Mouse (Mus musculus) brain, embryonic 18.5 days (tissue): ENCODE measurements around the gene Tmem208.
"Not testable (repeated sequence)": the region's sequence is repeated elsewhere in the genome, so short reads cannot be mapped to it uniquely, and the experiment has no call there.

Experiments used
- DNase-seq: peaks from one replicate; pipeline ENCODE4 v3.0.0-alpha.2; 2012; ENCODE audit warnings: low read depth, low spot score

The Tmem208 gene

GRCm38 (mm10) chr8:105326141-105326672 lies at the start of gene Tmem208, which contains the start of gene Lrrc29:
Gene Tmem208, plus strand, starts transcription at chr8:105326354.
Gene Lrrc29, minus strand, starts transcription at chr8:105326278.
- DNase-seq = peak; percentile 86

DNA sequence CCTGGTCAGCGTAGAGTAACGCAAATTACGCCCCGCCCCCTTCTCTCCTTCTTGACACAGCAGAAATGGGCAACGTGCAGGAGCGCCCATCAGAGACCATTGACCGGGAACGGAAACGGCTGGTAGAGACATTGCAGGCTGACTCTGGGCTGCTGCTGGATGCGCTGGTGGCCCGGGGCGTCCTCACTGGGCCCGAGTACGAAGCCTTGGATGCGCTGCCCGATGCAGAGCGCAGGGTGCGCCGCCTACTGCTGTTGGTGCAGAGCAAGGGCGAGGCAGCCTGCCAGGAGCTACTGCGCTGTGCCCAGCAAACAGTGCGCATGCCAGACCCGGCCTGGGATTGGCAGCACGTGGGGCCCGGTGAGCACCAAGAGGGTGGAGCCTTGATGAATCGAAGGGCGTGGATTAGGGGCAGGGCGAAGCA lies 47.2 kb upstream of the Tmem208 start:
- no peak for DNase-seq

DNA sequence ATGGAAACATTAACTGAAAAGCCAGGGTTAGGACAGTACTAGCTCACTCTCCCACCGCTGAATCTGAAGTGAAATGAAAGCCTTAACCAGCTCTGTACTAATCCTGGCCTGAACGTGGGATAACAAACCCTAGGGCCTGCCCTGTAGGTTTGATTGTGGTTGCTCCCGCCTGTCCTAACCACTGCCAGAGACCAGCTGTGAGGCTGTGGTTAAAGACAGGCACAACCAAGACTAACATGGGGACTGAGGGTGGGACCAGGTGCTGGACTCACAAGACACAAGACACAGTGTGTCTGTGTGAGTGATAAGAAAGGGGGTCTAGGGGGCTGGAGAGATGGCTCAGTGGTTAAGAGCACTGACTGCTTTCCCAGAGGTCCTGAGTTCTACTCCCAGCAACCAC lies 45.6 kb upstream of the Tmem208 start:
- DNase-seq = no peak

GRCm38 (mm10) chr8:105281821-105282220 lies 44.3 kb upstream of the Tmem208 start:
- no peak for DNase-seq

DNA sequence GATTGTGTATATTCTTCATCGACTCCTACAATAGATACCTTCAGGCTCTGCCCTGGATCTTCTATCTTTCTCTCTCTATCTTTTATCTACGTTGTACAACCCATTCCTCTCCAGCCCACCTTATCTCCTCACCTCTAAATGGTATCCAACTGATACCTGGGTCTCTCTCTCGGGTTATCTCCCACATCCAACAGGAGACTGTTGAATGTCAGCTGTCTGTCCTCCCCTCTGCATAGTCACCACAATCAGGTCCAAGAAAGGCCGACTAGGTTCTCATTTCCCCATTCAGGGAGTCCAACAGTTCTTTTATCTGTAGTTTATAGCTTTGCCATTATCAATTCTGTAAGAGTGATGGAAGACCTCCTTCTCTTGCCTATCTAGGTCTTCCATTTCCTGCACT lies 43.9 kb upstream of the Tmem208 start:
- DNase-seq = no peak

- no peak for DNase-seq
Observed at GRCm38 (mm10) chr8:105283074-105283473, 43.1 kb upstream of the Tmem208 start.

GRCm38 (mm10) chr8:105285514-105285913 lies 40.6 kb upstream of the Tmem208 start:
- DNase-seq = no peak

- no peak for DNase-seq
Observed at GRCm38 (mm10) chr8:105286907-105287306, 39.2 kb upstream of the Tmem208 start.

DNA sequence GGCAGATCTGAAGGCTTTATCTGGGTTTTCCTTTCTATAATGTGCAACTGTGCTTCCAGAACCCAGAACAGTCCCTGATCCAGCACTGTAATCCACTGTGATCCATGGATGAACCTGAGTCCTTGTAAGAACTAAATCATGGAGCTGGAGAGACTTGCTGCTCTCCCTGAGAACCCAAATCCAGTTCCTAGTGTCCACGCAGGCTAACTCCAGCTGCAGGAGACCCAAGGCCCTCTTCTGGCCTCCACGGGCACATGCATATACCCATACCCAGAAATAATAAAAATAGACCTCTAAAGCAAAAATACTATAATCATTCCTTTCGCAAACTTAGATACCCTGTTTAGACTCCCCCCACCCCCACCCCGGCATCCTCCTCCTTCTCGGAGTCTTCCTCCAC lies 37.9 kb upstream of the Tmem208 start:
- no peak for DNase-seq

GRCm38 (mm10) chr8:105288958-105289732 lies 37.0 kb upstream of the Tmem208 start:
- peak; percentile 94 for DNase-seq

GRCm38 (mm10) chr8:105289805-105290460 lies 36.2 kb upstream of the Tmem208 start, which contains the start of gene 4931428F04Rik:
Gene 4931428F04Rik, minus strand, starts transcription at chr8:105289864.
- no peak for DNase-seq

- DNase-seq = no peak
Observed at GRCm38 (mm10) chr8:105290554-105291314, 35.4 kb upstream of the Tmem208 start.

- DNase-seq = not testable (repeated sequence)
Observed at GRCm38 (mm10) chr8:105291364-105291763, 34.8 kb upstream of the Tmem208 start.

GRCm38 (mm10) chr8:105291802-105292201 lies 34.4 kb upstream of the Tmem208 start:
- not testable (repeated sequence) for DNase-seq

DNA sequence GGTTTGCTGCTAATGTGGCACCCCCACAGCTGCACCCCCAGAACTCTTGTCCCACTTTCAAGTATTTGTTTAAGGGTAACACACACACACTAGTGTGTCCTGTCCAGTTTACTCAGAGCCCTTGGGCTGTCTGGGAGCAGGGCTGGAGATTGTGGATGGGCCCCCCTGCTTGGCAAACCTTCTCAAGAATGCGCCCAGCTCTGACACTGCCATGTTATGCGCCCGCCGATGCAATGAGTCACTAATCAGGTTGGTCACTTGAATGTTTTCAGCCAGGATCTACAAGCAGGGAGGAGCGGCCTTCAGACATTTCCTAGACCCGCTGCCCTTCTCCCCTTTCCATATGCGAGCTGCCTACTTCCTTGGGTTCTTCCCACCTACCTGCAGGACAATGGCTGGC lies 33.7 kb upstream of the Tmem208 start:
- no peak for DNase-seq

DNA sequence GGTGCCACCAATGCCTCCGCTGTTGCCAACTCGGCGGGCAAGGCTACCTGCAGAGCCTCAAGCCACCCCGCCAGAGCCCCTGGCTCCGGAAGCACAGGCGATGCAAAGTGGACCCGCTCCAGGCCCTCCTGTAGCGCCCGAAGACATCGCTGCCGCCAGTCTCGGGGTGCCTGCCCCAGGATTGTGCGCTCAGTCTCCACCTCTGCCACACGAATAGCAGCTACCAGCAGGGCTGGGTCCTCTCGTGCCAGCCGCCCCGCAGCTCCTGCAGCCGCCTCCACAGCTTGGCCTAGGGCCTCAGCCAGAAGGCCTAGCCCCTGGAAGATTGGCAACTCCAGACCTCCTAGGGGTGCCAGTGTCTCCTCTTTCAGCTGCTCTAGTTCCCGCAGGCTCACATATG lies 32.7 kb upstream of the Tmem208 start:
- no peak for DNase-seq

DNA sequence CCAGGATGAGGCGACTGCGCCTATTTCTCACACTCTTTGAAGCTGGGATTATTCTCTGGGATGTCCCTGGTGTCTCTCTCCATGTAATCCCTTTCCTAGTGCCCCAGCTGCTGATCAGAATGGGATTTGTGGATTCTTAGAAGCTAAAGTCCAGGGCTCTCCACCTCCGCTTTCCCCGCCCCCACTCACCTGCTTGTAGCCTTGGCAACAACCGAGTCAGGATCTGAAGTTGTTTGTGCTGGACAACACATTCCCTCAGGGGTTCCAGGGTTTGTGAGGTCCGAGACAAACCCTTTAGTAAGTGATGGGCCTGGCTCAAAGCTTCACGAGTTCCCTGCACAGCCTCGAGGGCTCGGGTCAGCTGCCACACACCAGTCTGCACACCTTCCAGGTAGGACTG lies 31.4 kb upstream of the Tmem208 start:
- DNase-seq = no peak

- no peak for DNase-seq
Observed at GRCm38 (mm10) chr8:105295256-105295655, 30.9 kb upstream of the Tmem208 start.

- DNase-seq = no peak
Observed at GRCm38 (mm10) chr8:105295895-105296573, 30.1 kb upstream of the Tmem208 start, which contains the start of gene Exoc3l. Gene Exoc3l, minus strand, starts transcription at chr8:105296101.

- DNase-seq = peak; percentile 74
Observed at GRCm38 (mm10) chr8:105297511-105298192, 28.5 kb upstream of the Tmem208 start, which contains the start of gene E2f4. Gene E2f4, plus strand, starts transcription at chr8:105297663.
